Mouse (Mus musculus): Measurements from ENCODE around the gene Jchain. TPM values are rescaled to one million over a fixed set of nuclear protein-coding genes. Genes with fewer than 3 reads are reported as not detected.
A peak's percentile ranks its signal among the peaks of the same experiment; 100 is the strongest.
"Not testable (repeated sequence)": the region's sequence is repeated elsewhere in the genome, so short reads cannot be mapped to it uniquely, and the experiment has no call there.

Gene Jchain
- polyA plus RNA-seq, 1 experiment from 2014 or later = 0.28 TPM

GRCm38 (mm10) chr5:88562863-88563780, 35.4 kb upstream of the Jchain start:
- peaks cover 9% of the 10 kb centered on the region; the same call in 1 of the 2 replicates for H3K4me1 ChIP-seq (ENCODE audit: control insufficient read depth, insufficient read depth, low read length)
- H3K27me3 ChIP-seq (ENCODE audit: control insufficient read depth, insufficient read depth, low read length) = no peaks in the 10 kb centered on the region
- no peak overlapping the region for H3K4me3 ChIP-seq (replicated peaks; ENCODE audit: low read length)
- H3K4me2 ChIP-seq (ENCODE audit: low read depth, low read length) = no peak overlapping the region
- no peaks in the 10 kb centered on the region for H3K36me3 ChIP-seq (ENCODE audit: control insufficient read depth, insufficient read depth, low read length)
- WGBS = 58% methylated on average over 8 of the region's 8 CpGs
- no peaks in the 10 kb centered on the region for H3K9me3 ChIP-seq (replicated peaks; ENCODE audit: control insufficient read depth, low read length)
- H3K27ac ChIP-seq (ENCODE audit: low read length) = no peak overlapping the region
- H3K9ac ChIP-seq (ENCODE audit: low read length) = no peak overlapping the region
- ATAC-seq (ENCODE audit: insufficient read depth, low FRiP score) = no peak

GRCm38 (mm10) chr5:88561080-88561814, 33.6 kb upstream of the Jchain start:
- no peak overlapping the region for H3K4me3 ChIP-seq (replicated peaks; ENCODE audit: low read length)
- H3K9ac ChIP-seq (ENCODE audit: low read length) = no peak overlapping the region
- H3K9me3 ChIP-seq (replicated peaks; ENCODE audit: control insufficient read depth, low read length) = no peaks in the 10 kb centered on the region
- H3K27me3 ChIP-seq (ENCODE audit: control insufficient read depth, insufficient read depth, low read length) = no peaks in the 10 kb centered on the region
- no peak for ATAC-seq (ENCODE audit: insufficient read depth, low FRiP score)
- WGBS = 83% methylated on average over 9 of the region's 9 CpGs
- H3K4me1 ChIP-seq (ENCODE audit: control insufficient read depth, insufficient read depth, low read length) = peaks cover 5% of the 10 kb centered on the region; the same call in 1 of the 2 replicates
- H3K4me2 ChIP-seq (ENCODE audit: low read depth, low read length) = no peak overlapping the region
- H3K36me3 ChIP-seq (ENCODE audit: control insufficient read depth, insufficient read depth, low read length) = no peaks in the 10 kb centered on the region
- H3K27ac ChIP-seq (ENCODE audit: low read length) = no peak overlapping the region

GRCm38 (mm10) chr5:88558991-88559390, 31.3 kb upstream of the Jchain start:
- no peaks in the 10 kb centered on the region for H3K9me3 ChIP-seq (replicated peaks; ENCODE audit: control insufficient read depth, low read length)
- no peak overlapping the region for H3K9ac ChIP-seq (ENCODE audit: low read length)
- H3K4me1 ChIP-seq (ENCODE audit: control insufficient read depth, insufficient read depth, low read length) = peaks cover 14% of the 10 kb centered on the region
- H3K36me3 ChIP-seq (ENCODE audit: control insufficient read depth, insufficient read depth, low read length) = no peaks in the 10 kb centered on the region
- H3K27me3 ChIP-seq (ENCODE audit: control insufficient read depth, insufficient read depth, low read length) = no peaks in the 10 kb centered on the region
- WGBS = 10% methylated on average over 1 of the region's 1 CpGs
- ATAC-seq (ENCODE audit: insufficient read depth, low FRiP score) = no peak
- H3K4me3 ChIP-seq (replicated peaks; ENCODE audit: low read length) = no peak overlapping the region
- H3K4me2 ChIP-seq (ENCODE audit: low read depth, low read length) = no peak overlapping the region
- no peak overlapping the region for H3K27ac ChIP-seq (ENCODE audit: low read length)

GRCm38 (mm10) chr5:88554086-88554886, 26.6 kb upstream of the Jchain start, which contains the start of gene Utp3:
TSS of gene Utp3 (plus strand) at chr5:88554462.
- Histone ChIP-seq H3K27ac (ENCODE audit: low read length) (peak within 1 kb of the TSS; percentile 93), H3K27me3 (ENCODE audit: control insufficient read depth, insufficient read depth, low read length) (no peaks in the 10 kb centered on the region), H3K36me3 (ENCODE audit: control insufficient read depth, insufficient read depth, low read length) (no peaks in the 10 kb centered on the region), H3K9me3 (replicated peaks; ENCODE audit: control insufficient read depth, low read length) (no peaks in the 10 kb centered on the region), H3K9ac (ENCODE audit: low read length) (peak within 1 kb of the TSS; percentile 89), H3K4me2 (ENCODE audit: low read depth, low read length) (peak within 1 kb of the TSS; percentile 99), H3K4me1 (ENCODE audit: control insufficient read depth, insufficient read depth, low read length) (peaks cover 16% of the 10 kb centered on the region), H3K4me3 (replicated peaks; ENCODE audit: low read length) (peak within 1 kb of the TSS; percentile 66)
- under 1% methylated on average over 75 of the region's 76 CpGs for WGBS
- peak; percentile 95 for ATAC-seq (ENCODE audit: insufficient read depth, low FRiP score)

- peak overlapping the region; percentile 58 for H3K4me2 ChIP-seq (ENCODE audit: low read depth, low read length)
- no peaks in the 10 kb centered on the region for H3K9me3 ChIP-seq (replicated peaks; ENCODE audit: control insufficient read depth, low read length)
- H3K9ac ChIP-seq (ENCODE audit: low read length) = peak overlapping the region; percentile 81
- no peaks in the 10 kb centered on the region for H3K27me3 ChIP-seq (ENCODE audit: control insufficient read depth, insufficient read depth, low read length)
- ATAC-seq (ENCODE audit: insufficient read depth, low FRiP score) = peak; percentile 57; the same call in 1 of the 2 replicates
- peaks cover 14% of the 10 kb centered on the region for H3K4me1 ChIP-seq (ENCODE audit: control insufficient read depth, insufficient read depth, low read length)
- H3K36me3 ChIP-seq (ENCODE audit: control insufficient read depth, insufficient read depth, low read length) = no peaks in the 10 kb centered on the region
- WGBS = 7% methylated on average over 29 of the region's 29 CpGs
- peak overlapping the region; percentile 92 for H3K27ac ChIP-seq (ENCODE audit: low read length)
- H3K4me3 ChIP-seq (replicated peaks; ENCODE audit: low read length) = peak overlapping the region; percentile 66
Measured at GRCm38 (mm10) chr5:88553271-88554085, 25.8 kb upstream of the Jchain start.

GRCm38 (mm10) chr5:88545536-88545935, 17.8 kb upstream of the Jchain start:
- no peaks in the 10 kb centered on the region for H3K9me3 ChIP-seq (replicated peaks; ENCODE audit: control insufficient read depth, low read length)
- ATAC-seq (ENCODE audit: insufficient read depth, low FRiP score) = no peak
- no peak overlapping the region for H3K4me3 ChIP-seq (replicated peaks; ENCODE audit: low read length)
- H3K36me3 ChIP-seq (ENCODE audit: control insufficient read depth, insufficient read depth, low read length) = no peaks in the 10 kb centered on the region
- no peak overlapping the region for H3K4me2 ChIP-seq (ENCODE audit: low read depth, low read length)
- 80% methylated on average over 7 of the region's 7 CpGs for WGBS
- H3K4me1 ChIP-seq (ENCODE audit: control insufficient read depth, insufficient read depth, low read length) = no peaks in the 10 kb centered on the region
- no peak overlapping the region for H3K27ac ChIP-seq (ENCODE audit: low read length)
- no peak overlapping the region for H3K9ac ChIP-seq (ENCODE audit: low read length)
- H3K27me3 ChIP-seq (ENCODE audit: control insufficient read depth, insufficient read depth, low read length) = no peaks in the 10 kb centered on the region

- H3K4me2 ChIP-seq (ENCODE audit: low read depth, low read length); H3K27ac ChIP-seq (ENCODE audit: low read length); H3K9ac ChIP-seq (ENCODE audit: low read length); H3K9me3 ChIP-seq (replicated peaks; ENCODE audit: control insufficient read depth, low read length); H3K4me3 ChIP-seq (replicated peaks; ENCODE audit: low read length); H3K4me1 ChIP-seq (ENCODE audit: control insufficient read depth, insufficient read depth, low read length); ATAC-seq (ENCODE audit: insufficient read depth, low FRiP score); H3K27me3 ChIP-seq (ENCODE audit: control insufficient read depth, insufficient read depth, low read length); H3K36me3 ChIP-seq (ENCODE audit: control insufficient read depth, insufficient read depth, low read length): not testable (repeated sequence)
- WGBS = 83% methylated on average over 1 of the region's 1 CpGs
Measured at GRCm38 (mm10) chr5:88544411-88544810, 16.7 kb upstream of the Jchain start.

GRCm38 (mm10) chr5:88542651-88543282, 15.1 kb upstream of the Jchain start:
- Histone ChIP-seq H3K4me3 (replicated peaks; ENCODE audit: low read length) (no peak overlapping the region), H3K4me1 (ENCODE audit: control insufficient read depth, insufficient read depth, low read length) (no peaks in the 10 kb centered on the region), H3K4me2 (ENCODE audit: low read depth, low read length) (no peak overlapping the region), H3K27me3 (ENCODE audit: control insufficient read depth, insufficient read depth, low read length) (no peaks in the 10 kb centered on the region), H3K9ac (ENCODE audit: low read length) (no peak overlapping the region), H3K9me3 (replicated peaks; ENCODE audit: control insufficient read depth, low read length) (no peaks in the 10 kb centered on the region), H3K36me3 (ENCODE audit: control insufficient read depth, insufficient read depth, low read length) (no peaks in the 10 kb centered on the region), H3K27ac (ENCODE audit: low read length) (no peak overlapping the region)
- no peak for ATAC-seq (ENCODE audit: insufficient read depth, low FRiP score)
- WGBS = 62% methylated on average over 5 of the region's 5 CpGs

Data from stomach, embryonic 16.5 days (tissue).